Mouse (Mus musculus): Measurements from ENCODE around the gene Adgrf3. TPM values are rescaled to one million over a fixed set of nuclear protein-coding genes. Genes with fewer than 3 reads are reported as not detected.

Adgrf3 gene
- polyA plus RNA-seq, 1 experiment from 2014 or later = not detected

DNA sequence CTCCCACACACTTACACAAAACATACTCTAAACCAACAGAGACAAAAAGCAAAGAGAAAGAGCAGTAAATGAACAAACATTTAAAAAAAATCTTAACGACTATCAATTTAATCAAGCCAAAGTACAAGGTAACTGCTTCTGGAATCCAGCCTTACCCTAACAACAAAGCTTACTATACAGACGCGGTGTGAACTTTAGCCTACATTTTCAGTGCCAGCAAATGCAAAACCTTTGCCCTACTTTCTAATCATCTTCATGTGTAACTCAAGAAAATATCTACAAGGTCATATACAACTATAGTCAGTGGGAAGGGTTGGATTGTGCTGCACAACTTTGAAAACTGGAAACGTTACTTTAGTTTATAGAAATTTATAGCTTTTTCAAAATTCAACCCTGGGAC, 53.5 kb downstream of the Adgrf3 start:
- 32% methylated on average over 4 of the region's 4 CpGs for WGBS
- no peak overlapping the region for H3K4me2 ChIP-seq (ENCODE audit: low read length)
- DNase-seq (ENCODE audit: low spot score) (no peak), ATAC-seq (no peak)
- H3K36me3 ChIP-seq (ENCODE audit: control insufficient read depth, insufficient read depth, low read length) = peaks cover under 1% of the 10 kb centered on the region
- H3K4me1 ChIP-seq (ENCODE audit: control insufficient read depth, insufficient read depth, low read length) = peaks cover 13% of the 10 kb centered on the region
- no peak overlapping the region for H3K4me3 ChIP-seq (ENCODE audit: low read depth, low read length)
- 0 out of 2 replicates have a peak overlapping the region, but pooled peaks have one; percentile 25 for H3K9ac ChIP-seq (ENCODE audit: low read length)
- no peaks in the 10 kb centered on the region for H3K27me3 ChIP-seq (replicated peaks; ENCODE audit: control insufficient read depth, insufficient read depth, low read length)
- no peaks in the 10 kb centered on the region for H3K9me3 ChIP-seq (replicated peaks; ENCODE audit: control insufficient read depth, low read length)
- H3K27ac ChIP-seq (ENCODE audit: low read depth, low read length) = no peak overlapping the region

- Histone ChIP-seq H3K4me2 (ENCODE audit: low read length) (no peak overlapping the region), H3K9me3 (replicated peaks; ENCODE audit: control insufficient read depth, low read length) (no peaks in the 10 kb centered on the region), H3K27ac (ENCODE audit: low read depth, low read length) (no peak overlapping the region), H3K36me3 (ENCODE audit: control insufficient read depth, insufficient read depth, low read length) (peaks cover 31% of the 10 kb centered on the region), H3K4me3 (ENCODE audit: low read depth, low read length) (no peak overlapping the region), H3K9ac (ENCODE audit: low read length) (no peak overlapping the region), H3K27me3 (replicated peaks; ENCODE audit: control insufficient read depth, insufficient read depth, low read length) (no peaks in the 10 kb centered on the region), H3K4me1 (ENCODE audit: control insufficient read depth, insufficient read depth, low read length) (peaks cover 5% of the 10 kb centered on the region; the same call in 1 of the 2 replicates)
- ATAC-seq (no peak), DNase-seq (ENCODE audit: low spot score) (no peak)
- 88% methylated on average over 5 of the region's 5 CpGs for WGBS
Observed at GRCm38 (mm10) chr5:30148133-30148920, 57.2 kb downstream of the Adgrf3 start.

DNA sequence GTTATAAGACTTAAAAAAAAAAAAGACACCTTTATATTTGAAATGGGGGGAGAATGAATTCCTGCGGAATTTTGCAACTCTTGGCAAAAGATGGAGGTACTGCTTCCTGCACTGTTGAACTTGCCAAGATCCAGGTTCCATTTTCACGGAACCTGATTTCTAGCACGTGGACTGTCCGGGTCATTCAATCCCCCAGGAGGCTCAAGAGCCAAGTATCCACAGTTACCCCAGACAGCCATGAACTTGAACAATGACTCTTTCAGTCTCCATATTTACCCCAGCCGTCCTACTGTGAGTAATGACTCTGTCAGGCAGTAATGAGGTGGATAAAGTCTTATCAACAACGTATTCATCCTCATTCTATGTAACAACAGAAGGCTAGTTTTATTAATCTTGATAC, 59.0 kb downstream of the Adgrf3 start:
- no peak overlapping the region for H3K9ac ChIP-seq (ENCODE audit: low read length)
- DNase-seq (ENCODE audit: low spot score) (no peak), ATAC-seq (no peak)
- no peaks in the 10 kb centered on the region for H3K27me3 ChIP-seq (replicated peaks; ENCODE audit: control insufficient read depth, insufficient read depth, low read length)
- H3K4me2 ChIP-seq (ENCODE audit: low read length) = no peak overlapping the region
- no peak overlapping the region for H3K27ac ChIP-seq (ENCODE audit: low read depth, low read length)
- H3K4me1 ChIP-seq (ENCODE audit: control insufficient read depth, insufficient read depth, low read length) = no peaks in the 10 kb centered on the region; the same call in 1 of the 2 replicates
- no peaks in the 10 kb centered on the region for H3K9me3 ChIP-seq (replicated peaks; ENCODE audit: control insufficient read depth, low read length)
- no peak overlapping the region for H3K4me3 ChIP-seq (ENCODE audit: low read depth, low read length)
- WGBS = 79% methylated on average over 6 of the region's 6 CpGs
- H3K36me3 ChIP-seq (ENCODE audit: control insufficient read depth, insufficient read depth, low read length) = peaks cover 48% of the 10 kb centered on the region

MicroRNAs encoded within 50 kb of the gene (microRNA counts, 519-probe panel; counts per million panel counts)
- not detected for microRNA mmu-miR-1960

Small RNA genes within 50 kb of the gene (microRNA-seq; reads per million reads assigned to microRNA genes)
- gene Mir1960 = 0.93 reads per million

Other genes starting within 250 kb of the Adgrf3 start
- not detected in 2 replicates for gene Il6, start 192.6 kb downstream of the Adgrf3 start, polyA plus RNA-seq (2014; fragmentation: Nextera tagmentation; extraction: Ambion mirVana)
- gene Tyms, start 132.1 kb downstream of the Adgrf3 start, polyA plus RNA-seq (2014; fragmentation: Nextera tagmentation; extraction: Ambion mirVana) = 117 and 142 TPM in 2 replicates
- gene Garem2, start 100.6 kb downstream of the Adgrf3 start, polyA plus RNA-seq (2014; fragmentation: Nextera tagmentation; extraction: Ambion mirVana) = 11.3 and 12.7 TPM in 2 replicates
- gene 3110082J24Rik, start 99.6 kb downstream of the Adgrf3 start, polyA plus RNA-seq (2014; fragmentation: Nextera tagmentation; extraction: Ambion mirVana) = 4.6 and 7.1 TPM in 2 replicates
- gene Hadha, start 50.6 kb downstream of the Adgrf3 start, polyA plus RNA-seq (2014; fragmentation: Nextera tagmentation; extraction: Ambion mirVana) = 64.9 and 65.8 TPM in 2 replicates
- gene Hadhb, start 50.5 kb downstream of the Adgrf3 start, polyA plus RNA-seq (2014; fragmentation: Nextera tagmentation; extraction: Ambion mirVana) = 75.6 and 80.9 TPM in 2 replicates
- gene Selenoi, start 26.9 kb upstream of the Adgrf3 start, polyA plus RNA-seq (2014; fragmentation: Nextera tagmentation; extraction: Ambion mirVana) = 24.2 and 31.1 TPM in 2 replicates
- gene Drc1, start 75.7 kb upstream of the Adgrf3 start, polyA plus RNA-seq (2014; fragmentation: Nextera tagmentation; extraction: Ambion mirVana) = 3.9 and 5.7 TPM in 2 replicates